Mouse (Mus musculus) lung, postnatal 0 days (tissue): Measurements from ENCODE around the gene Abcc2.

Experiments
- CTCF ChIP-seq: IDR thresholded peaks from 2 replicates; pipeline ENCODE4 v1.5.1; 2016; ENCODE audit warnings: antibody characterized with exemption, mild to moderate bottlenecking
- EP300 ChIP-seq: IDR thresholded peaks from 2 replicates; pipeline ENCODE4 v1.6.1; 2016; ENCODE audit warnings: antibody characterized with exemption, mild to moderate bottlenecking, control low read depth

GRCm38 (mm10) chr19:43762410-43762809, 19.6 kb upstream of the Abcc2 start:
- no peak for TF ChIP-seq EP300
- TF ChIP-seq CTCF, result no peak
